Mouse (Mus musculus) heart, embryonic 14.5 days (tissue): ENCODE measurements around the gene Ankib1. TPM values are rescaled to one million over a fixed set of nuclear protein-coding genes. Genes with fewer than 3 reads are reported as not detected.

Experiments
- ATAC-seq: fragments of 200-750 bp; cut with Nextera tagmentation; 2 replicates; pipeline ENCODE4 v1.8.0; 2017; ENCODE audit warnings: low read depth, moderate TSS enrichment; ENCODE audit not compliant: insufficient number of reproducible peaks, insufficient read depth, low FRiP score
- H3K27ac ChIP-seq, 2 experiments: fragments of 200-500 bp in 1 of 2; fragments of 300-500 bp in 1 of 2; sonication (generic) in 1 of 2; replicated peaks in 1 of 2; 2 replicates each; pipeline ENCODE4 v1.5.1; 2012 to 2014; ENCODE audit warnings: low read depth in 2 of 2, low read length in 2 of 2, control low read depth in 1 of 2, mild to moderate bottlenecking in 1 of 2, mixed read lengths in 1 of 2; ENCODE audit not compliant: control insufficient read depth in 1 of 2, insufficient read depth in 1 of 2
- H3K27me3 ChIP-seq: fragments of 300-500 bp; sonication (generic); 2 replicates; pipeline ENCODE4 v1.6.1; 2014; ENCODE audit warnings: mild to moderate bottlenecking, low read length, control low read depth; ENCODE audit not compliant: control insufficient read depth, insufficient read depth
- H3K36me3 ChIP-seq: fragments of 300-500 bp; sonication (generic); 2 replicates; pipeline ENCODE4 v1.6.1; 2014; ENCODE audit warnings: mild to moderate bottlenecking, control low read depth, low read length, mixed read lengths; ENCODE audit not compliant: control insufficient read depth, insufficient read depth
- H3K4me1 ChIP-seq, 2 experiments: fragments of 200-500 bp in 1 of 2; fragments of 300-500 bp in 1 of 2; sonication (generic) in 1 of 2; 2 replicates each; pipeline ENCODE4 v1.6.1; 2012 to 2014; ENCODE audit warnings: low read length in 2 of 2, control low read depth in 1 of 2, mixed read lengths in 1 of 2; ENCODE audit not compliant: control insufficient read depth in 2 of 2, insufficient read depth in 2 of 2
- H3K4me2 ChIP-seq: fragments of 300-500 bp; sonication (generic); 2 replicates; pipeline ENCODE4 v1.6.1; 2014; ENCODE audit warnings: mild to moderate bottlenecking, low read length
- H3K4me3 ChIP-seq, 2 experiments: fragments of 200-500 bp in 1 of 2; fragments of 300-500 bp in 1 of 2; sonication (generic) in 1 of 2; 2 replicates each; pipeline ENCODE4 v1.5.1; 2012 to 2014; ENCODE audit warnings: low read length in 2 of 2, mild to moderate bottlenecking in 2 of 2, control low read depth in 1 of 2, low read depth in 1 of 2, moderate library complexity in 1 of 2; ENCODE audit not compliant: control insufficient read depth in 1 of 2, insufficient read depth in 1 of 2
- H3K9ac ChIP-seq: fragments of 300-500 bp; sonication (generic); 2 replicates; pipeline ENCODE4 v1.6.1; 2014; ENCODE audit warnings: mild to moderate bottlenecking, low read length
- H3K9me3 ChIP-seq: fragments of 300-500 bp; sonication (generic); 2 replicates; pipeline ENCODE4 v1.6.1; 2016; ENCODE audit warnings: low read length, control low read depth; ENCODE audit not compliant: control insufficient read depth
- WGBS: fragments of 180-500 bp; shearing (Covaris S2); extraction: QIAGEN DNeasy Blood & Tissue Kit; methylation state at CpG from one replicate; pipeline ENCODE4 v1.1.7; 2014; 5-methylcytosine and 5-hydroxymethylcytosine counted together
- polyA plus RNA-seq: library from polyadenylated mRNA; unstranded; fragments of >200 nt; fragmentation: Nextera tagmentation; extraction: Ambion mirVana; gene quantifications from 2 replicates; pipeline ENCODE4 v1.2.1, GENCODE M21; 2014

The Ankib1 gene
- 8.0 and 8.9 TPM in 2 replicates for polyA plus RNA-seq

GRCm38 (mm10) chr5:3802433-3803291 lies at the start of gene Ankib1, which contains the start of gene Krit1:
Gene Ankib1 (minus strand): TSS chr5:3802925.
Gene Krit1 (plus strand): TSS chr5:3803184.
- peak; percentile 91 for ATAC-seq
- Histone ChIP-seq H3K27me3 (no peaks in the 10 kb centered on the region), H3K4me2 (peak within 1 kb of the TSS; percentile 85), H3K36me3 (peaks cover 12% of the 10 kb centered on the region), H3K4me1 (peaks cover 2 to 4% of the 10 kb centered on the region in 2 experiments; a peak in 3 of 4 replicates), H3K27ac (peak within 1 kb of the TSS; percentile 82 to 87), H3K9me3 (no peaks in the 10 kb centered on the region), H3K4me3 (peak within 1 kb of the TSS; percentile 88 to 90), H3K9ac (peak within 1 kb of the TSS; percentile 87)
- WGBS, result 0% methylated on average over 52 of the region's 109 CpGs

- Histone ChIP-seq H3K4me1 (peaks cover 0 to 2% of the 10 kb centered on the region in 2 experiments; a peak in 1 of 4 replicates), H3K9me3 (no peaks in the 10 kb centered on the region), H3K27ac (no peak within 1 kb of the TSS), H3K4me2 (peak within 1 kb of the TSS; percentile 73), H3K4me3 (peak within 1 kb of the TSS; percentile 44 to 53), H3K36me3 (peaks cover 24% of the 10 kb centered on the region), H3K27me3 (no peaks in the 10 kb centered on the region), H3K9ac (peak within 1 kb of the TSS; percentile 54)
- no peak for ATAC-seq
- 4% methylated on average over 24 of the region's 24 CpGs for WGBS
Observed at GRCm38 (mm10) chr5:3845026-3845425, 42.3 kb upstream of the Ankib1 start, which contains the start of gene Lrrd1. Gene Lrrd1 (plus strand): TSS chr5:3845173.

- H3K27me3 ChIP-seq, result no peaks in the 10 kb centered on the region
- H3K4me1 ChIP-seq, result no peaks in the 10 kb centered on the region
- peaks cover 69% of the 10 kb centered on the region for H3K36me3 ChIP-seq
- WGBS, result 58% methylated on average over 1 of the region's 1 CpGs
- H3K9ac ChIP-seq, result no peak overlapping the region
- no peak overlapping the region for H3K4me2 ChIP-seq
- no peak for ATAC-seq
- no peak overlapping the region for H3K4me3 ChIP-seq
- no peak overlapping the region for H3K27ac ChIP-seq
- H3K9me3 ChIP-seq, result peaks cover 5% of the 10 kb centered on the region; the same call in 1 of the 2 replicates
Observed at GRCm38 (mm10) chr5:3834107-3834506, 31.4 kb upstream of the Ankib1 start.

GRCm38 (mm10) chr5:3808472-3808871 lies 5.7 kb upstream of the Ankib1 start:
- H3K4me1 ChIP-seq, result peaks cover 2 to 4% of the 10 kb centered on the region in 2 experiments; a peak in 3 of 4 replicates
- 93% methylated on average over 1 of the region's 1 CpGs for WGBS
- no peaks in the 10 kb centered on the region for H3K27me3 ChIP-seq
- no peaks in the 10 kb centered on the region for H3K9me3 ChIP-seq
- H3K27ac ChIP-seq, result no peak overlapping the region
- peaks cover 46% of the 10 kb centered on the region for H3K36me3 ChIP-seq
- H3K4me3 ChIP-seq, result no peak overlapping the region
- ATAC-seq, result no peak
- H3K9ac ChIP-seq, result no peak overlapping the region
- H3K4me2 ChIP-seq, result no peak overlapping the region

GRCm38 (mm10) chr5:3803292-3804165 lies 804 bp upstream of the Ankib1 start:
- Histone ChIP-seq H3K4me1 (peaks cover 2 to 4% of the 10 kb centered on the region in 2 experiments; a peak in 3 of 4 replicates), H3K27me3 (no peaks in the 10 kb centered on the region), H3K9me3 (no peaks in the 10 kb centered on the region), H3K36me3 (peaks cover 19% of the 10 kb centered on the region), H3K4me3 (peak overlapping the region; percentile 88 to 90), H3K9ac (peak overlapping the region; percentile 87), H3K27ac (peak overlapping the region; percentile 82 to 87), H3K4me2 (peak overlapping the region; percentile 85)
- WGBS, result under 1% methylated on average over 35 of the region's 36 CpGs
- peak; percentile 54; the same call in 1 of the 2 replicates for ATAC-seq

GRCm38 (mm10) chr5:3801672-3802432 lies 873 bp downstream of the Ankib1 start:
- H3K27ac ChIP-seq, result peak overlapping the region; percentile 82 to 87
- 0 out of 2 replicates have a peak, but pooled peaks cover 5% of the 10 kb centered on the region for H3K36me3 ChIP-seq

More at GRCm38 (mm10) chr5:3801672-3802432, 873 bp downstream of the Ankib1 start:
- Histone ChIP-seq H3K9ac (peak overlapping the region; percentile 87), H3K9me3 (no peaks in the 10 kb centered on the region), H3K4me1 (peaks cover 2 to 4% of the 10 kb centered on the region in 2 experiments; a peak in 3 of 4 replicates), H3K4me2 (peak overlapping the region; percentile 85), H3K4me3 (peak overlapping the region; percentile 88 to 90), H3K27me3 (no peaks in the 10 kb centered on the region)
- ATAC-seq, result no peak
- 6% methylated on average over 18 of the region's 18 CpGs for WGBS
